Mouse (Mus musculus) forebrain, embryonic 12.5 days (tissue): ENCODE data around the gene Dnah12. TPM values are rescaled to one million over a fixed set of nuclear protein-coding genes. Genes with fewer than 3 reads are reported as not detected.
"Not testable (repeated sequence)": the region's sequence is repeated elsewhere in the genome, so short reads cannot be mapped to it uniquely, and the experiment has no call there.

Source experiments
- ATAC-seq: fragments of 200-750 bp; cut with Nextera tagmentation; 2 replicates; pipeline ENCODE4 v1.8.0; 2017; ENCODE audit warnings: moderate TSS enrichment; ENCODE audit not compliant: low FRiP score
- H3K27ac ChIP-seq: fragments of 300-500 bp; sonication (generic); 2 replicates; pipeline ENCODE4 v1.5.1; 2016; ENCODE audit warnings: mild to moderate bottlenecking
- H3K27me3 ChIP-seq: fragments of 300-500 bp; sonication (generic); 2 replicates; pipeline ENCODE4 v1.6.1; 2016; ENCODE audit warnings: mild to moderate bottlenecking
- H3K36me3 ChIP-seq: fragments of 300-500 bp; sonication (generic); replicated peaks from 2 replicates; pipeline ENCODE4 v1.6.1; 2016; ENCODE audit warnings: mild to moderate bottlenecking
- H3K4me1 ChIP-seq: fragments of 300-500 bp; sonication (generic); 2 replicates; pipeline ENCODE4 v1.6.1; 2016
- H3K4me2 ChIP-seq: fragments of 300-500 bp; sonication (generic); 2 replicates; pipeline ENCODE4 v1.6.1; 2016; ENCODE audit warnings: mild to moderate bottlenecking, moderate library complexity
- H3K4me3 ChIP-seq: fragments of 300-500 bp; sonication (generic); replicated peaks from 2 replicates; pipeline ENCODE4 v1.5.1; 2016; ENCODE audit warnings: mild to moderate bottlenecking
- H3K9ac ChIP-seq: fragments of 300-500 bp; sonication (generic); 2 replicates; pipeline ENCODE4 v1.6.1; 2016; ENCODE audit warnings: mild to moderate bottlenecking
- H3K9me3 ChIP-seq: fragments of 300-500 bp; sonication (generic); 2 replicates; pipeline ENCODE4 v1.6.1; 2016
- WGBS: fragments of 180-500 bp; shearing (Covaris S2); methylation state at CpG from one replicate; pipeline ENCODE4 v1.1.7; 2016; 5-methylcytosine and 5-hydroxymethylcytosine counted together
- polyA plus RNA-seq: library from polyadenylated mRNA; unstranded; fragments of >200 nt; fragmentation: Nextera tagmentation; extraction: Ambion mirVana; gene quantifications from 2 replicates; pipeline ENCODE4 v1.2.1, GENCODE M21; 2016

Dnah12 gene
- polyA plus RNA-seq, 1 experiment from 2014 or later, result not detected

- Histone ChIP-seq H3K9me3 (no peaks in the 10 kb centered on the region), H3K4me3 (no peak overlapping the region), H3K4me1 (peaks cover 30% of the 10 kb centered on the region), H3K9ac (no peak overlapping the region), H3K27ac (no peak overlapping the region), H3K27me3 (no peaks in the 10 kb centered on the region), H3K36me3 (peaks cover 4% of the 10 kb centered on the region; the same call in 1 of the 2 replicates), H3K4me2 (peak overlapping the region; percentile 99; the same call in 1 of the 2 replicates)
- ATAC-seq, result no peak
Observed at GRCm38 (mm10) chr14:26670964-26671363, 22.1 kb upstream of the Dnah12 start.

GRCm38 (mm10) chr14:26671870-26672615, 21.0 kb upstream of the Dnah12 start:
- H3K4me1 ChIP-seq, result peaks cover 20% of the 10 kb centered on the region
- H3K4me2 ChIP-seq, H3K27ac ChIP-seq, H3K36me3 ChIP-seq, ATAC-seq, H3K9me3 ChIP-seq, H3K9ac ChIP-seq, H3K4me3 ChIP-seq, H3K27me3 ChIP-seq: not testable (repeated sequence)
- WGBS, result 71% methylated on average over 17 of the region's 17 CpGs

- H3K4me1 ChIP-seq, ATAC-seq, H3K27ac ChIP-seq, H3K4me2 ChIP-seq, H3K27me3 ChIP-seq, H3K9ac ChIP-seq, H3K9me3 ChIP-seq, H3K4me3 ChIP-seq, H3K36me3 ChIP-seq: not testable (repeated sequence)
- 85% methylated on average over 2 of the region's 2 CpGs for WGBS
Observed at GRCm38 (mm10) chr14:26674476-26675169, 18.5 kb upstream of the Dnah12 start.

- Histone ChIP-seq H3K27ac (no peak overlapping the region), H3K4me1 (peaks cover 4% of the 10 kb centered on the region), H3K9me3 (no peaks in the 10 kb centered on the region), H3K4me2 (no peak overlapping the region), H3K36me3 (no peaks in the 10 kb centered on the region), H3K27me3 (no peaks in the 10 kb centered on the region), H3K4me3 (no peak overlapping the region), H3K9ac (no peak overlapping the region)
- ATAC-seq, result no peak
- 23% methylated on average over 12 of the region's 12 CpGs for WGBS
Observed at GRCm38 (mm10) chr14:26675371-26675770, 17.7 kb upstream of the Dnah12 start.

- Histone ChIP-seq H3K4me3 (no peak overlapping the region), H3K27me3 (no peaks in the 10 kb centered on the region), H3K36me3 (no peaks in the 10 kb centered on the region), H3K4me1 (no peaks in the 10 kb centered on the region), H3K4me2 (no peak overlapping the region), H3K9ac (no peak overlapping the region), H3K27ac (no peak overlapping the region), H3K9me3 (no peaks in the 10 kb centered on the region)
- 88% methylated on average over 5 of the region's 5 CpGs for WGBS
- ATAC-seq, result no peak
Observed at GRCm38 (mm10) chr14:26675791-26676190, 17.3 kb upstream of the Dnah12 start.

- Histone ChIP-seq H3K9ac (no peak overlapping the region), H3K27ac (no peak overlapping the region), H3K27me3 (no peaks in the 10 kb centered on the region), H3K36me3 (no peaks in the 10 kb centered on the region), H3K4me3 (no peak overlapping the region), H3K4me2 (no peak overlapping the region), H3K4me1 (no peaks in the 10 kb centered on the region), H3K9me3 (no peaks in the 10 kb centered on the region)
- ATAC-seq, result no peak
- 73% methylated on average over 2 of the region's 2 CpGs for WGBS
Observed at GRCm38 (mm10) chr14:26690727-26691126, 2.3 kb upstream of the Dnah12 start.

GRCm38 (mm10) chr14:26691363-26691762, 1.7 kb upstream of the Dnah12 start:
- no peak overlapping the region for H3K9ac ChIP-seq
- WGBS, result 69% methylated on average over 2 of the region's 2 CpGs
- H3K36me3 ChIP-seq, result no peaks in the 10 kb centered on the region
- H3K9me3 ChIP-seq, result no peaks in the 10 kb centered on the region
- ATAC-seq, result no peak
- H3K27ac ChIP-seq, result no peak overlapping the region
- no peak overlapping the region for H3K4me2 ChIP-seq
- H3K4me3 ChIP-seq, result no peak overlapping the region
- no peaks in the 10 kb centered on the region for H3K4me1 ChIP-seq
- no peaks in the 10 kb centered on the region for H3K27me3 ChIP-seq

GRCm38 (mm10) chr14:26697912-26698311, 4.8 kb downstream of the Dnah12 start:
- no peak for ATAC-seq
- no peaks in the 10 kb centered on the region for H3K27me3 ChIP-seq
- H3K4me3 ChIP-seq, result no peak overlapping the region
- H3K4me1 ChIP-seq, result no peaks in the 10 kb centered on the region
- H3K36me3 ChIP-seq, result no peaks in the 10 kb centered on the region
- H3K4me2 ChIP-seq, result no peak overlapping the region
- no peak overlapping the region for H3K9ac ChIP-seq
- no peak overlapping the region for H3K27ac ChIP-seq
- H3K9me3 ChIP-seq, result no peaks in the 10 kb centered on the region

GRCm38 (mm10) chr14:26705246-26705645, 12.2 kb downstream of the Dnah12 start:
- not testable (repeated sequence) for H3K4me1 ChIP-seq, ATAC-seq, H3K27ac ChIP-seq, H3K9me3 ChIP-seq, H3K36me3 ChIP-seq, H3K4me3 ChIP-seq, H3K4me2 ChIP-seq, H3K27me3 ChIP-seq, H3K9ac ChIP-seq
- 85% methylated on average over 5 of the region's 5 CpGs for WGBS

- H3K9me3 ChIP-seq, H3K4me3 ChIP-seq, H3K36me3 ChIP-seq, H3K27me3 ChIP-seq, H3K4me2 ChIP-seq, ATAC-seq, H3K27ac ChIP-seq, H3K9ac ChIP-seq, H3K4me1 ChIP-seq: not testable (repeated sequence)
- 76% methylated on average over 2 of the region's 2 CpGs for WGBS
Observed at GRCm38 (mm10) chr14:26719696-26720095, 26.6 kb downstream of the Dnah12 start.

- Histone ChIP-seq H3K9me3 (no peaks in the 10 kb centered on the region), H3K4me1 (no peaks in the 10 kb centered on the region), H3K36me3 (no peaks in the 10 kb centered on the region), H3K4me3 (no peak overlapping the region), H3K27me3 (no peaks in the 10 kb centered on the region), H3K9ac (no peak overlapping the region), H3K4me2 (no peak overlapping the region), H3K27ac (no peak overlapping the region)
- WGBS, result 86% methylated on average over 3 of the region's 3 CpGs
- ATAC-seq, result no peak
Observed at GRCm38 (mm10) chr14:26724898-26725297, 31.8 kb downstream of the Dnah12 start.

- H3K4me1 ChIP-seq, result no peaks in the 10 kb centered on the region
- no peak overlapping the region for H3K4me2 ChIP-seq
- H3K9me3 ChIP-seq, result no peaks in the 10 kb centered on the region
- no peak overlapping the region for H3K9ac ChIP-seq
- H3K36me3 ChIP-seq, result no peaks in the 10 kb centered on the region
- no peaks in the 10 kb centered on the region for H3K27me3 ChIP-seq
- ATAC-seq, result no peak
- 91% methylated on average over 8 of the region's 8 CpGs for WGBS
- H3K27ac ChIP-seq, result no peak overlapping the region
- no peak overlapping the region for H3K4me3 ChIP-seq
Observed at GRCm38 (mm10) chr14:26758566-26758965, 65.5 kb downstream of the Dnah12 start.

GRCm38 (mm10) chr14:26764827-26765226, 71.8 kb downstream of the Dnah12 start:
- H3K4me1 ChIP-seq, result no peaks in the 10 kb centered on the region
- WGBS, result 92% methylated on average over 6 of the region's 6 CpGs
- H3K9ac ChIP-seq, result no peak overlapping the region
- H3K4me2 ChIP-seq, result no peak overlapping the region
- no peak overlapping the region for H3K27ac ChIP-seq
- peaks cover 5% of the 10 kb centered on the region; the same call in 1 of the 2 replicates for H3K9me3 ChIP-seq
- no peaks in the 10 kb centered on the region for H3K27me3 ChIP-seq
- ATAC-seq, result no peak
- no peaks in the 10 kb centered on the region for H3K36me3 ChIP-seq
- H3K4me3 ChIP-seq, result no peak overlapping the region
